Mouse (Mus musculus) cerebellum, adult 18-20 months (tissue): Measurements from ENCODE around the gene Top1.

ENCODE experiments used
- DNase-seq, 2 experiments: peaks; one replicate each; pipeline ENCODE4 v3.0.0; 2021

Top1 gene

DNA sequence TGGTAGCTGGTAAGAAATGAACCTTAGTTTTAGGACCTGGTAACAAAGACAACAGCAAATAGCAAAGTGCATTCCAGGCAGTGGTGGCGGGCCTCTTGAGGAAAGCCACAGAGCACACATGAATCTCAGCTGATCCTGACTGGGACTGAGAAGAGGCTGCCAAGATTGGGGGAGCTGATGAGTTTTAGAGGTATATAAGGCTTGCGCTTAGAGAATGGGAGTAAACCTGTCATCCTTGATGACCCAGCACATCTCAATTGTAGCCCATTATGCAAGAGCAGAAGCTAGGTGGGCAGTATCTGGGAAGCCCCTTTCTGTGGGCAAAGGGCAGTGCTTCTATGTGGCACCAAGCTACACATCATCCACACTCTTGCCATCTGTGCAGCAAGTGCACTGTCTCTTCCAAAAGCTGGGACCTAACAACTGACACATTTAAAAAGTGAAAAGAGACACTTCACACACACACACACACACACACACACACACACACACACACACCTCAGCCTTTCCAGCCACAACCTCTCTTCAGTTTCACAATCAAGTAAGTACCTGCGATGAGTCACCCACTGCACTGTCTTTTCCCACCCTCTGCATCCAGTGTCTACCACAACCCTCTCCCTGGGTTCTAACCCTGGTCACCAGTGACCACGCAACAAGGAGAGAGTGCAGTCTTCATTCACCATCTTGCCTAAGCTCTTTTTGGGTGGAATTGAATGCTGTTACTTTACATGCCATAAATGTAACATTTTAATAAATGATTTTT is 78.1 kb downstream of the Top1 start:
- no peak for DNase-seq

DNA sequence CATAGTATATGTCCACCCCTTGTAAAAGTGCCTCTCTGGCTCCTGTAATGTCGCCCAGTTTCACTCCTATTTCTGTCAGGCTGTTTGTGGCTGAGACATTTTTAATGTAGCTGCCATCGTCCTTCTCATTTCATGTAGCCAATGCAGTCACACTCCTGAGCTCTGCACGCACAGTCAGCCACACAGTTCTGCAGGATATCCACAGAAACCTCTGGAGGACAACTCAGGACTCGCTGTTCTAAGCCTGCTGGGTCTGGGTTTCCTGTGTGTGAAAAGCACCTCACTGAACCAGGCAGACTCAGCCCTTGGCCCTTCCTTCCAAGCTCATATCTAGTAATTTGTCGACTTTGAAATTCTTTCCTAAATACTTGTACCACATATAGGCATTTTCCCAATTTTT is 78.8 kb downstream of the Top1 start:
- DNase-seq = no peak

DNA sequence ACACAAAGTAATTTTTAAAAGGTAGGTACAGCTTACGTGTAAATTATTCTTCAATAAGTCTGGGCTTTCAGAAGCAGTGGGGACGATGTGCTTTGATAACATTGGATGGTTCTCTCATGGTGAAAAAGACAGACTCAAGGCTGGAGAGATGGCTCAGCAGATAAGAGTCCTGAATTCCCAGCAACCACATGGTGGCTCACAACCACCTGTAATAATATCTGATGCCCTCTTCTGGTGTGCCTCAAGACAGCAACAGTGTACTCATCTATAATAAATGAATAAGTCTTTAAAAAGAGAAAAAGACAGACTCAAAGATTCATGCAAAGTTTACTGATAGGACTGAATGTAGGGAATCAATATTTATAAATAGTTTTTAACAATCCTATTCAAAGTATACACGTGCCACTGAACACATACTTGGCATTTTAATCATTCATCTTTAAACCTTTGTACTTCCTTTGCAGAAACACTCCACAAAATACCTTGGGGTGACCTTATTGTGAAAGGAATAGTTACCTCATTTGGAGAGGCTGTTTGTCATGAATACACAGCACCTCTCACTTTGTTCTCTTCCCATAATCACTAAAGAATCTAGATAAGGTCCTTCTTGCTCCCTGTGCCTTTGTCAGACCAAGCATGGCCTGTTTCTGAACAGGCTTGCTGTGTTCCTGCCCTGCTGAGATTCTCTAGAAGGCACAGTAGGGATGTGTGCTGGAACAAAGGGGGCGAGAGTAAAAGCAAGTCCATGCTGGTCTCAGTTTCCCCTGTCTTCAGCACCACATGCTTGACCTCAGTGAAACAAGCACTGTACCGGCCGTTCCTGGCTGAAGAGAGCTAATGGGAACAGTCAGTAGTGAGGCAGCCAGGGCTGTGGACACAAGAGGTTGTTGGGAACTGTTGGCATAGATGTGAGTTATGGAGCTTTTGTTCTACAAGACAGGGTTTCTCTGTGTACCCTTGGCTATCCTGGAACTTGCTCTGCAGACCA is 80.5 kb downstream of the Top1 start:
- no peak for DNase-seq

DNA sequence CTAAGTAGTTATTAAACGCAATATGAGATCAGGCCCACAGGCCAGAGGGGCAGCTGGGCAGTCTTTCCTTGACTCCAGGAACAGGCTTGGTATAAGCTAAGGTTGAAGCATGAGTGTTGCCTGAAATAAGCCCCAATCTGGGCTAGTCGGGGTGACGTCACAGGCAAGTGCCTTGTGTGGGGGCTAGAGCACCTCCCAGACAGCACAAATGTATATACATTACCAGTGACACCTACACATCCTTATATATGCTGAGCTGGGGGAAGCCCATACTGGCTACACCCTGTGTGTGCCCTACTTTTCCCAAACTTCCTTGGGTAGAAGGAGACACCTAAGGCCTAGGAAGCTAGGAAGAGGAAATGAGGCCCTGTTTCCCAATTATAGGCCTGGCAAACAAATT is 83.3 kb downstream of the Top1 start:
- no peak for DNase-seq

DNA sequence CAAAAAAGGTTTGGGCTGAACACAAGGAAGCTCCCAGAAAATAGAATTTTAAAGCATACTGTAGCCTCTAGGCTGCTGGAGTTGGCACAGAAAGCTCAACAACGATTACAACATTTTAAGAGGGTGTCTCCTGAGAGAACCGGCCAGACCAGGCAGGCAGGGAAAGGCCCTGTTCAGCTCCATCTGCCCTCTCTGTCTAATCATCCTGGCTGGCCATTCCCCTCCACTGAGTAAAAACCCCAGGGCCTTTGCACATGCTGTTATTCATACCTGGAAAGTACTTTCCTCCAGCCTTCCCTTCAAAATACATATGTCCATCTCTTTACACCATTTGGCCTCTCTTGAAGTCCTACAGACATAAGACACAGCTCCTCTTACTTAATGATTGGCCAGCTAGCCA is 83.7 kb downstream of the Top1 start:
- no peak for DNase-seq

DNA sequence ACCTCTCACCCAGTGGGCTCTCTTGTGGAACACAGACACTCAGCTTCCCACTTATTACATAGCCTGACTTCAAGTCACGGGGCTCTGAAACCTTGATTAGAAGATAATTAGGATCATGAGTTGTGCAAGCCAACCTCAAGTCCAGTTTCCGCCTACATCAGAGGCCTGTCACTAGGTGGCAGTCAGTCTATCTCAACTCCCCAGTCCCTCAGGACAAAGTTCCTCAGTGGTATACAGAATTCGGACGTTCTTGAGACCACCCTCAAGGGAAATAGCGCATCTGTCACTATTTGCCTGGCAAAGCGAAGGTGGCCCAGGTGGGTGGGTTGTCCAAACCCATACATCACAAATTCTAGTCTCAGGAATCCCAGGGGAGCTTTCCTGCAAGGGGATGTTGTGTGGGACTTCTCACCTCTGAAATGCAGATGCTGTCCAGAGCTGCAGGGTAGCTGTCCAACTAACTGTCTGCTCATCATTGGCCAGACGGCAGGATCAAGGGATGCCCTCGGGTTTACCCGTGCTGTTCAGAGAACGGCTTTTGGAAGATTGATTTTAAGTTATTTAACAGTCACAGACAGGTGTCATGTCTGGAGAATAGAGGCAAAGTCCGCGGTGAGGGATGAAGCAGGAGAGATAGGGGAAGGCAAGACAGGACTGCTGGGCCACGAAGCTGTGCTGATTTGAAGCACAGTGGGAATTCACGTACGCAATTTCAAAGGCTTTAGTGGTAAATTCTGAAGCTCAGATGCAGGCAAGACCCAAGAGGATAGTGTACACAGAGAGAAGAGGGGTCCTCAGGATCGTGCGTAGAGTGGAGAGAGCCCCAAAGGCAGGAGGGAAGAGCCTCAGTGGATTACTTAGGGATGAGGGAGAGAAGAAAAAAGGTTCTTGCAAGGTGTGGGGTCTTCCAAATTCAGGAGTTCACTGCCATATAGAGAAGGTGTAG is 84.4 kb downstream of the Top1 start:
- DNase-seq = peak; percentile 41 to 53

DNA sequence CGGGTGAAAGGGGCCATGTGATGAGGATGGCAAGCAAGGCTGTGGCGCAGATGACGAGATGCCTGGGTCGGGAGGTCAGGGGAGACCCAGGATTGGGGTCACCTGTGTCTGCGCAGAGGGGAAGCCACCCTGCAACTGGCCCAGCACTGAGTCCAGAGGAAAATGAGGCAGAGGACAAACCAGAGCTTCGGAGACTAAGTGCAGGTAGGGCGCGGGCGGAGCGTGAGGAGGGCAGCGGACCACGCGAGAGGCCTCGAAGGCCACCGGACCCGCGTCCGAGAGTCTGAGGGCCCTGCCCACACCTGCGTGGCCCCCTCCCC is 85.1 kb downstream of the Top1 start:
- DNase-seq = no peak

DNA sequence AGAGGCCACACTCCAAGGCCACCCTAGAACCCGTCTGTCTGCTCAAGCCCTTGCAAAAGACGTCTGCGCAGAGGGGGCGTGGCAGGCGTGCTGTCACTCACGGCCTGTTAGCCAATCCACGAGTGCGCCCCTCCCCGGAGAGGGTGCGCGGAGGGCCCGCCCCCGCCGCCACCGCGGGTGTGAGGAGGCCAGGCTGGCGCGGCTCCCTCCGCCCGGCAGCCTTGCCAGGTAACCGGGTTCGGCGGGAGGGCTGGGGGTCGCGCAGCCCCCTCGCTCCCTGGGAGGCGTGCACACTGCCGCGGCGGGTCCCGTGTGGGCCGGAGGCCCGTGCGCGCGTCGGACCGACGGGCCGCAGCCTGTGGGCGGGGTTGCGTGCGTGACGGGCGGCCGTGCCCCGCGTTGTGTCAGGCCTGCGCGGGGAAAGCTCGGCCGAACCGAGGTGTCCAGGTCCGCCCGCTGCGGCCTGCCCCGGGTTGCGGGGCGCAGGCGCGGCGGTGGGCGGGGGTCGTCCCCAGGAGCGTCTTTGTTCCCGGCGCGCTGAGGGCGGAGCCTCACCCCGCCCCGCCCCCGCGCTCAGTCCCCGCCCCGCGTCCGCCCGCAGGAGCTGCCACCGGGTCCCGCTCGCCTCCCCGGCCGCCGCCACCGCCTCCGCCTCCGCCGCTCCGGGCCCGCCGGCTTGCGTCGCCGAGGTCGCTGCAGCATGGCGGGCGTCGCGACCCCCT is 85.6 kb downstream of the Top1 start, which contains the start of gene Plcg1:
Gene Plcg1 (plus strand): TSS at position 184 of the 722 bp plus-strand sequence.
- DNase-seq = peak; percentile 96

DNA sequence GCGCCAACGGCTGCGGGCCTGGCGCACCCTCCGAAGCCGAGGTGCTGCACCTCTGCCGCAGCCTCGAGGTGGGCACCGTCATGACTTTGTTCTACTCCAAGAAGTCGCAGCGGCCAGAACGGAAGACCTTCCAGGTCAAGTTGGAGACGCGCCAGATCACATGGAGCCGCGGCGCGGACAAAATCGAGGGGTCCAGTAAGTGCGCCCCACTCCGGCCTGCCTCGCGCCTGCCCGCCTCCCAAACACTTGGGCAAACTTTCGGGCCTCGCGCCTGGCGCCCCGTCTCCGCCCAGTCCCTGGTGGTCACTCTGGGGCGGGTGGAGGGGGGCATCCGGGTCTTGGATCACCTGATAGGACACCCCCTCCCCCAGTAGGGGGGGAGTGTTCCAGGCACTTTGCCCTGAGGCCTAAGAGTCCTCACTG is 86.2 kb downstream of the Top1 start:
- DNase-seq = peak in 1 of 2 experiments; percentile 56

DNA sequence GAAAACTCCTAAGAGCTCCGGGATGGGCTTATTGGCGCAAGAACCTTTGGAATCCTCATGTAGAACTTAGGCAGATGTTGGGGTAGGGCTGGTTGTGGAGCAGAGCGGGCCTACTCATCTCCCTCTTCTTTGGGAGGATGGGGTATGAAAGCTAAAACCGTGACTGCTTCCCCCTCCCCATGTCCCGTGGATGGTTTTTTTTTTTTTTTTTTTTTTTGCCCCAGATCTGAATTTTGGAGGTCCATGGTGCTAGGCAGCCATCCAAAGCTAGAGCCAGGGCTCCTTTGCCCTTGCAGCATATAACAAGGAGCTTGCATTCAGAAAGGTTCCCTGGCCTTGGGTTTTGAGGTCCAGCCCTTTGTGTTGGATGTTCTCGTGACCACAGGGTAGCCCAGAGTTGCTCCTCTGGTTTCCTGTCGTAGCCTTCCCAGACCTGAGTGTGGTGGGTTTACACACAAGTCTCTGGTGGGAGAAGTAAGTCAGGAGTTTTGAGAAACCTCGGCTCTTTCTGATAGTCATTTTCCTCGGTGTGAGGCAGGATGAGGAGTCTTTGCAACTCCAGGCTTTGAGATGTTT is 86.8 kb downstream of the Top1 start:
- no peak for DNase-seq

DNA sequence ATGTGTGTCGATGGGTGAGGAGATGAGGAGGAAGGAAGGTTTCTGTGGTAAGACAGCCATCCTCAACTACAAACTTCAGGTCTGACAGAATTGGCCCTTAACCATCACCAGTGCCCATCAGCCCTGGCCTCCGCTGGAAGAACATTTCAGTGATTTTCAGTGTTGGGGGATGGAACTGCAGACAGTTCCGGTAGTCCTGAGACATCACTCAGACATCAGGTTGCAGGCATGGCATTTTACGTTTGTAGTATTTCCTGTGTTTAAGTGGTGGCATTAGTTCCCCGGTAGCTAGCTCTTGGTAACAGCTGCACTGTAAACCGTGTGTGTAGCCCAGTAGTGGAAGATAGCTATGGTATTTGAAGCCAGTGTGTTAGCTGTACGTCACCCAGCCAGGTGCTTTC is 87.4 kb downstream of the Top1 start:
- no peak for DNase-seq

DNA sequence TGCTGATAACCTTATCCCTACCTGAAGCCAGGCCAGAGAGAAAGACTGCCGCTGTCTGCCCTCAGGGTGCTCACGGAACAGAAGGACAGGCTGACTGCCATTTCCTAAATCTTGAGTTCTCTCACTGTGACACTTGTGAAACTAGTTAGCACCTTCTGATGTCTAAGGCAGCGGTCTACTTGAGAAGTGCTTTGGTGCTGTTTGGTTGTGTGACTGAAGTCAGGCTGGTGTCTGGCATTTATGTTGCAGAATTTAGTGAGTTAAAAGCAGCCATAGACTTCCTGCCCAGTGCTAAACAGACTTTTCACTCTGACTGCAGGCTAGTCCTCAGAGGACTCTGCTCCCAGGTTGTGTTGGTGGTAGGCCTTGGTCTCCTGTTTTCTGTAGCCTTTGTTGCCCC is 88.6 kb downstream of the Top1 start:
- DNase-seq = no peak

DNA sequence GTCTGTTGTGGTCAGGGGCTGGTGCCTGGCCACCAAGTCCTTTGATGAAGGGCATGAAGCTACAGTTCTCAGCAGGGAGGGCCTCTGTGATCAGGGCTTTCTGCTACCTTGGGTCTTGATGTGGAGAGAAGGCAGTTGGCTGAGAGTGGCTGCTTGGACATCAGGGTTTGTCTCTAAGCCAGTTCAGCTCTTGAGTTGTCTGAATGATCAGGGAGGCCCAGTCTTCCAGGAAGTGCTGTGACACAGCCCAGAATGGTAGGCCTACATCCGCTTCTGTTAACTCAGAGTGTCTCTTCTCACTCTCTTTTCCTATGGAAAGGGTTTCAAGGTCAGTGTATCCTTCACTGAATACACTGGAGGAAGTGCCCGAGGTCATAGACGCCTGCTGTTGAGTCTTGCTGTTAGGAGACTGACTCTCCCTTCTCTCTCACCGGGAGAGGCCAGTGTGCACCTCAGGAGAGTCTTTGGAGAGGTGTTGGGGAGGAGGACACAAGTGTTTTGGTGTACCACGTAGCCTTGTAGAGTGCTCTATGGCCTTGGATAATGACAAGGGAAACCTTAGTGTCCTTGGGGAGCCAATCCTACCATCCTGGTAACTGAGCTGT is 90.1 kb downstream of the Top1 start:
- no peak for DNase-seq

DNA sequence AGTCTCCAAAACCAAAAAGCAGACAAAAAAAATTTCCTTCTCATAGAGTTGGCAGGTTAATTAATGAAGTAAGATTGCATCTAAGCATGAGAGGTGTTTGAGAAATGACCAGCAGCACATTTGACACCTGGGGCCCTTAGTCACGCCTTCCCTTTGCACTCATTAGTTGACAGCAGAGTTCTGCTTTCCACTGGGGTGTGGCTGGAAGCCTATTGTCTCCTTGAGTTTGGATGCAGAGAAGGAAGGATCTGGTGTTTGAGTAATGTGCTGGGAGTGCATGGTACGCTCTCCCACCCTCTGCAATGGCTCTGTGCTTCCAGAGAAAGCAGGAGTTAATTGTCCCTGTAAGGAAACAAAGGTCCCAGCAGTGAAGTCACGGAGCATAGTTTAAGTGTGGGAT is 90.8 kb downstream of the Top1 start:
- DNase-seq = no peak

DNA sequence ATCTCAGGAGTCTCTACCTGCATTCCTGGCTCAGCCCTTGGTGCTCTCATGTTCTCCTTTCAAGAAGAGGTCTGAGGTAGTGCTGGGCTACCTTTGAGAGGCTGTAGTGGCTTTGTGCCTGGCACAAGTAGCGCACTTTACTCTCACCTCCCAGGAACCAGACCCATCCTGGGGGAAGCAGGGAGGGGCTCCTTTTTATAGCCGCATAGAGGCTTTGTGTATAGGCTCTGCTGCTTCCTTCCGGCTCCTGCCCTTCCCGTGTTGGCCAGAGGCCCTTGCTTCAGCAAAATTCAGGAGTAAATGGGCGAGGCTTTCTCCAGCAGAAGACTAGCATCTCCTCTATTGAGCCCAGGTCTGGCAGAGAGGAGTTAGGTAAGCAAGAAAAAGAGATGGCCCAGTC is 92.7 kb downstream of the Top1 start:
- DNase-seq = no peak

DNA sequence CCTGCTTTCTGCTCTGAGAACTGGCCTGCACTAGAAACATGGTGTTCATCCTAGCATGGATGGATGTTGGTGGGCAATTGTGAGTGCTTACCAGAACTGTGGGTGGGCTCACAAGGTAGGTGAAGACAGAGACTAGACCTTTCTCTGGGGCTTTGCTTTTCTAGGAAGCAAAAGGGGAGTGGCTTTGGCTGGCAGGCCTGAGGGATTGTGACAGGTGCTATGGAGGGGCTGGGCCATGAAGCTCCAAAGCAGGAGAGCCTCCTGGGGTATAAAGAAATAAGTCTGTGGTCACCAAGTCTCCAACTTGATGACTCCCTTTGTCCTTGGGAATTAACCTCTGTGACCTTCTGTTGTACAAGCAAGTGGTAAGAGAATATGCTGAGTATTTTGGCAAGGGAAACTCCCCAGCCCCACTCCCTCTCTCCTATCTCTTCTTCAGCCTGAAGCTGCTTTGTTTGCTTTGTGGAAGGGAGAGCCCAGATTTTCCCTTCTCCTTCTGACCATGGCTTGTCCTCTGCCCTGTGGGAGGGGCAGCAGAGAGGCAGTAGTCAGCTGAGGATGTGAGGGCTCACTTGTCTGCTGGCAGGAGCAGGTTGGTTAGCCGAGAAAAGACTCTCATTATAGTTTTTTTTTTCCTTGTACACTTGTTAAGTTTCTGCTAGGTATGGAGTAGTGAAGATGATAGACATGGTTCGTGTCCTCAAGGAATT is 94.1 kb downstream of the Top1 start:
- DNase-seq = no peak

DNA sequence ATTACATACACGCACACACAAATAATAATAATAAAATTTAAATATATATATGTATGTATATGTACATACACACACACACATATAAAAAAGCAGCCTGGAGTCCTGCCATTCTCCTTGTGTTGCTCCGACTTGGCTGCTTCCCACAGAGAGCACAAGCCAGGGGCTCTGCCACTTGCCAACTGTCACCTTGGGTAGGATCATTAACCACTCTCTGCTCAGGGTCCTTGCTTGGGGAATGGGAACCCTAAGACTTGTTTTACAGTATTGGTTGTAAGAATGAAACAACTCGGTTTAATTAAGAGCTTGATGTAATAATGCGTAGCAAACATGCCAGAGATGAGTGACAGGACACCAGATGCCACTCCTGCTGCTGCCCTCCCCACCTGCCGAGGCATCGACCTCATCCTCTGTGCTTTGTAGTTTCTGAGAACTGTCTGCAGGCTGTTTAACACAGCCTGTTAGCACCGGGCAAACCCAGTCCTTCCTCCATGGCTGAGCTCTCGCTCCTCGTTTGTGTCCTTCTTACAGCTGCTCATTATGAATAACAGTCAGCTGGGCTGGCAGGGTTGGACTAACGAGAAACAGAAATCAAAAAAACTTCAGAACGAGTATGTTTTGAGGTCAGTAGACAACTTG is 95.0 kb downstream of the Top1 start:
- DNase-seq = peak; percentile 44 to 52

DNA sequence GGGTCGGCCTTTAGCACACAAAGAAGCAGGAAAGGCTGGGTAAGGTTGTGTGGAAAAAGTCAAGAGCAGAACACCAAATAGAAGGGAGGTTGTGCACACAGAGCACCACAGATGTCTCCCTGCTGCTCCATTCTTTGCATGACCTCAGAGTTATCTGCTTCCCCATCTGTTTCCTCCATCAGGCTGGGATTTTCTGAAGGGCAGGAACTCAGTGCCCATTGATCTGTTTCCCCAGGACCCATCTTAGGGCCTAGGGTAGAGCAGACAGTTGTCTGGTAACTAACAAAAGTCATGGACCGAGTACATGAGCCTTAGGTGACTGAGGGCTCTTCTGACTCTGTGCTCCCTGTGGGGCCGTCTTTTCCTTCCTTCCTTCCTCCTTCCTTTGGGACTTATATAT is 95.9 kb downstream of the Top1 start:
- no peak for DNase-seq

DNA sequence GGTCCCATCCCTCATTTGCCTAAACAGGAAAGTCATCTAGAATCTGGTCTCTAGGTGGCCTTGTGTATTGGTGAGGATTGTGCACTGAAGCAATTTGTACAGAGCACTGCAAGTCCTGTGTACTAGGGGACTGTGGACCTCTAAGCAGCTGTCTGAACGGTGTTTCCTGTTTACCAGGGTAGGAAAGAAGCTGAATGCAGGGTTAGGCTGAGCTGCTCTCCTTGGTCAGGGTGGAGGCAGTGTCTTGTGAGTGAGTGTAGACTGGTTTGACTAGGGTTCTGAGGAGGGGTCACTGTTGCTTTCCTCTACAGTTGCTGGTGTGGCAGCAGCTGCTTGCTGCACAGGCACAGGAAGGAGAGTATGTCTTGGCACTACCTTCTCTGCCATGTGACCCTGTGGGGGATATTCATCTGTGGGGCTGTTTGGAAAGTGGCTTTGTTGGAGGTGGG is 96.5 kb downstream of the Top1 start:
- no peak for DNase-seq
